Mouse (Mus musculus): Measurements from ENCODE around the gene Gm8246.
"Not testable (repeated sequence)": the region's sequence is repeated elsewhere in the genome, so short reads cannot be mapped to it uniquely, and the experiment has no call there.

Gene Gm8246

DNA sequence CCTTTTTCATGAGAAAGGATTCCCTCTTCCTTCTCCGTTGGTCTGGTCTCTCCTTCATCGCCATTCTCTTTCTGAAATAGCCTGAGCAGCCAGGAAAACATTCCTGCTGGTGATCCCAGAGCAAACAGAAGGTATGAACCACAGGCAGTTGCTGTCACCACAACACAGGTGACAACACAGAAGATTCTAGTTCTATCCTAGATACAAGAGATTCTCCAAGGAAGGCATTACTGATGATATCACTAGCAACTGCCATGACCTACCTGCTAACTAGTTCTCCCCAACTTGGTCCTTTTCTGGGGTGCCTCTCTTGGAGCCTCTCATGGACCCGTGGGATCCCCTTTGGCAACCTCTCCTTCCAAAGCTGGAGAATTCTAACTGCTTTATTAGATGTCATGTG lies at the start of gene Gm8246:
Gene Gm8246 (minus strand): TSS at position 101 of the 400 bp plus-strand sequence.
- in situ Hi-C loops (cut with MboI), result not testable (repeated sequence)

DNA sequence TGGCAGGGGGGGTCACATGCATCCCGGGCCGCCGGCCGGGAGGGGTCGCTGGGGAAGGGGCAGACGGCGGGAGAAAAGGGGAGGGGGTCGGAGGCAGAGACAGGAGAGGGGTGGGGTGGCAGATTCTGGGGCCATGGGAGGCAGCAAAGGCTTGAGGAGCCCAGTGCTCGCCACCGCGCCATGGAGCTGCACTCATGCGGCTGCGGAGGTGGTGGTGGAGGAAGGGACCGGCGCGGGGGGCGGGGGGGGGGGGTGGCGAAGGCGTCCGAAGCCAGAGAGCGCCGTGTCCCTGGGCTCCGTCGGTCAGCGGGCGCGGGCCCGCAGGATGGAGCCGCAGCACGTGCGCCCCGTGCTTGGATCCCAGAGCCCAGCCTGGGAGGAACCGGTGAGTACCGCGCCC lies 23.7 kb upstream of the Gm8246 start, which contains the start of gene Gm3488:
Gene Gm3488 (plus strand): TSS at position 301 of the 400 bp plus-strand sequence.
- in situ Hi-C loops (cut with MboI), result not testable (repeated sequence)

DNA sequence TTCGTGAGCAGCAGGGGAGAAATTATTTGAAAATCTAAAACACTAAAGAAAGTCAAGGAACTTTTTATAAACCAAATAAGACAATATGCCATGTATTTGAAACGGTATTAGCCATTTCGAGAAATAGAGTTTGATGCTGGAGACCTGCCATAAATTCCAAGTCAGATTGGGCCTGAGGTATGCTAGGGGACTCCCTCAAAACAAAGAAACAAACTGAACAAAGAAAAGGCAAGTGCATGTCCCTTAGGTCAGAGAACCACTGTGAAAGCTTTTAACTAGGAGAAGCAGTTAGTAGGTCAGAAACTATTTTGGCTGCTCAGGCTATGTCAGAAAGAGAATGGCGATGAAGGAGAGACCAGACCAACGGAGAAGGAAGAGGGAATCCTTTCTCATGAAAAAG lies 6.3 kb upstream of the Gm8246 start, which contains the start of gene Gm3187:
Gene Gm3187 (plus strand): TSS at position 301 of the 400 bp plus-strand sequence.
- in situ Hi-C loops (cut with MboI), result not testable (repeated sequence)

DNA sequence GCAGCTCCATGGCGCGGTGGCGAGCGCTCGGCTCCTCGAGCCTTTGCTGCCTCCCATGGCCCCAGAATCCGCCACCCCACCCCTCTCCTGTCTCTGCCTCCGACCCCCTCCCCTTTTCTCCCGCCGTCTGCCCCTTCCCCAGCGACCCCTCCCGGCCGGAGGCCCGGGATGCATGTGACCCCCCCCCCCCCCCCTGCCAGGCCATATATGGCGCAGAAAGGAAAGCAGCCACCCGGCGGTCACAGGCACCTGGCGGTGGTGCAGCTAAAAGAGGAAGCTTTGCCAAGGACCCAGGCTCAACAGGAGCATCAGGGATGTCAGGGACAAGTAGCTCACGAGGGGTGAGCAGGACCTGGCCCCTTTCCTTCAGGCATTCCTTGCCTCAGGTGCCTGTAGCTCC lies 17.2 kb downstream of the Gm8246 start:
- in situ Hi-C loops (cut with MboI), result not testable (repeated sequence)

DNA sequence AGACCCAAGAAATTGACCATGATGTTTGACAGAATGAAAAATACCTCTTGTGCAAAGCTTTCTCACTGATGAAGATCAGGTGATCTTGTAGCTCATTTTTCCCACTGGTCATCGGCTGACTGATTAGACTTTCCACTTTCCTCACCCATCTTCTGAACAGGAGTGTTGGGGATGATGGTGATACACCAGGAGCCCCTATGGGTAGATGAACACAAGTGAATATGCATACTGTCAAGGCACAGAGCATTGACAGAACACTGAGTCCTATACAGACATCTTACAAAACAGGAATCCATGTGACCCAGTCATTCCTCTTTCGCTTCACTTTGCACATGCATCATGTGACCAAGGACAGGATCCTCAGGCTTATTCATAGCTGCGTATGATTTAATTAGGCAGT lies 22.3 kb downstream of the Gm8246 start, which contains the start of gene Gm3194:
Gene Gm3194 (minus strand): TSS at position 101 of the 400 bp plus-strand sequence.
- in situ Hi-C loops (cut with MboI), result not testable (repeated sequence)
